Mouse (Mus musculus) mouse embryonic stem cell (cell line): Measurements from ENCODE around the gene Tpm1.

Source experiments
- in situ Hi-C, 2 experiments: fragments of 300-500 bp; cut with MboI; formaldehyde crosslinking; loops; 1 replicate in 1 of 2; 3 replicates in 1 of 2; pipeline ENCODE4 v1.14.3; 2019 to 2020; ENCODE audit warnings: low sequenced_read_pairs in 2 of 2, low pct_unique_long_range_greater_than_20kb in 1 of 2, mixed read lengths in 1 of 2; ENCODE audit not compliant: unreplicated experiment in 1 of 2

The Tpm1 gene

GRCm38 (mm10) chr9:67003156-67003555, 46.0 kb downstream of the Tpm1 start:
- in situ Hi-C loops: loop anchor here in 1 of 2 experiments (5.0 kb wide), 1 partner anchor 39 kb away; no protein-coding TSS in a partner anchor

GRCm38 (mm10) chr9:67001506-67001905, 47.7 kb downstream of the Tpm1 start:
- in situ Hi-C loops: loop anchor here in 1 of 2 experiments (5.0 kb wide), 1 partner anchor 41 kb away; no protein-coding TSS in a partner anchor

- in situ Hi-C loops: loop anchor here in 1 of 2 experiments (5.0 kb wide), 1 partner anchor 41 kb away; no protein-coding TSS in a partner anchor
These were observed 48.2 kb downstream of the Tpm1 start for GRCm38 (mm10) chr9:67001050-67001449.

- in situ Hi-C loops: loop anchor here in 1 of 2 experiments (5.0 kb wide), 1 partner anchor 43 kb away; no protein-coding TSS in a partner anchor
These were observed 49.5 kb downstream of the Tpm1 start for GRCm38 (mm10) chr9:66999698-67000097.

GRCm38 (mm10) chr9:66991750-66992410, 57.3 kb downstream of the Tpm1 start:
- in situ Hi-C loops: no loop called here

GRCm38 (mm10) chr9:66991021-66991749, 58.0 kb downstream of the Tpm1 start:
- in situ Hi-C loops: no loop called here

- in situ Hi-C loops: no loop called here
These were observed 59.2 kb downstream of the Tpm1 start for GRCm38 (mm10) chr9:66990046-66990445.

GRCm38 (mm10) chr9:66989581-66989980, 59.6 kb downstream of the Tpm1 start:
- in situ Hi-C loops: no loop called here

GRCm38 (mm10) chr9:66988888-66989414, 60.3 kb downstream of the Tpm1 start:
- in situ Hi-C loops: no loop called here

- in situ Hi-C loops: no loop called here
These were observed 60.9 kb downstream of the Tpm1 start for GRCm38 (mm10) chr9:66988198-66988887.

GRCm38 (mm10) chr9:66985377-66985776, 63.8 kb downstream of the Tpm1 start:
- in situ Hi-C loops: no loop called here

GRCm38 (mm10) chr9:66982085-66982484, 67.1 kb downstream of the Tpm1 start:
- in situ Hi-C loops: no loop called here

- in situ Hi-C loops: no loop called here
These were observed 68.7 kb downstream of the Tpm1 start for GRCm38 (mm10) chr9:66980458-66980857.

GRCm38 (mm10) chr9:66978468-66978867, 70.7 kb downstream of the Tpm1 start:
- in situ Hi-C loops: no loop called here

- in situ Hi-C loops: no loop called here
These were observed 71.2 kb downstream of the Tpm1 start for GRCm38 (mm10) chr9:66977982-66978381.

- in situ Hi-C loops: no loop called here
These were observed 72.1 kb downstream of the Tpm1 start for GRCm38 (mm10) chr9:66977121-66977520.

- in situ Hi-C loops: no loop called here
These were observed 74.0 kb downstream of the Tpm1 start, which contains the start of gene Lactb for GRCm38 (mm10) chr9:66975239-66975645. Gene Lactb (minus strand): TSS chr9:66975484.

- in situ Hi-C loops: no loop called here
These were observed 74.4 kb downstream of the Tpm1 start for GRCm38 (mm10) chr9:66974721-66975225.
